Mouse (Mus musculus): ENCODE results near the gene Lrrc28. TPM values are rescaled to one million over a fixed set of nuclear protein-coding genes. Genes with fewer than 3 reads are reported as not detected.

Gene Lrrc28
- polyA plus RNA-seq, 1 experiment from 2014 or later: 28.5 TPM

DNA sequence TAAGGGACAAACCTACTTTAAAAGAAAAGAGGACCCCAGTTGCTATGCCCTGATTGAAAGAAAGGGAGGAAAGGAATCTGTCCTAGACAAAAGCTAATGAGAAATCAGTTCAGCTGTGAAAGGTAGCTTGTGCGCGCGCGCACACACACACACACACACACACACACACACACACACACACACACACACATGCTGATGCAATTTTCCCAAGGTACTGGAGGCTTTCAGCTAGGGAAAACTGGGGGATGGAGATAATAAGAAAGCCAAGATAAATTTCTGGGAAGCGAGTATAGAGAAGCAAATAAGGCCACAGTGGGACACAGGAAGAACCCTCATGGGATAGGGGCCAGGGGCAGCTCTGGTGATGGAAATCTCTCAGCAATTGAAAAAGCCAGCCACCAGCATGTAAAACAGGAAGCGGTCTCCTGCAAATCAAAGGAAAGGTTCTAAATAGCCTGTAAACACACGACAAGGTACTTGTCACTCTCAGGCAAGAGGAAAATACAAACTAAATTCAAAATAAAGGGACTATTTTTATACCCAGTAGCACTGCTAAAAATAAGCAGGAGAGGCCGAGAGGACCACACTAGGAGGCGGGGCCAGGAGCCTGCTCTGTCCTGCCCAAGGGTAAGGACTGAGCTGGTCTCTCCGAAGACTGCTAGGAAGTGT, 31.1 kb downstream of the Lrrc28 start:
- no peaks in the 10 kb centered on the region for H3K27me3 ChIP-seq (replicated peaks)
- H3K4me2 ChIP-seq: no peak overlapping the region
- no peaks in the 10 kb centered on the region for H3K9me3 ChIP-seq
- no peak overlapping the region for H3K4me3 ChIP-seq
- H3K27ac ChIP-seq: no peak overlapping the region
- H3K9ac ChIP-seq: no peak overlapping the region
- no peak for ATAC-seq (replicated peaks)
- H3K36me3 ChIP-seq (replicated peaks): no peaks in the 10 kb centered on the region
- H3K4me1 ChIP-seq: peaks cover 3% of the 10 kb centered on the region
- WGBS: 47% methylated on average over 10 of the region's 10 CpGs

DNA sequence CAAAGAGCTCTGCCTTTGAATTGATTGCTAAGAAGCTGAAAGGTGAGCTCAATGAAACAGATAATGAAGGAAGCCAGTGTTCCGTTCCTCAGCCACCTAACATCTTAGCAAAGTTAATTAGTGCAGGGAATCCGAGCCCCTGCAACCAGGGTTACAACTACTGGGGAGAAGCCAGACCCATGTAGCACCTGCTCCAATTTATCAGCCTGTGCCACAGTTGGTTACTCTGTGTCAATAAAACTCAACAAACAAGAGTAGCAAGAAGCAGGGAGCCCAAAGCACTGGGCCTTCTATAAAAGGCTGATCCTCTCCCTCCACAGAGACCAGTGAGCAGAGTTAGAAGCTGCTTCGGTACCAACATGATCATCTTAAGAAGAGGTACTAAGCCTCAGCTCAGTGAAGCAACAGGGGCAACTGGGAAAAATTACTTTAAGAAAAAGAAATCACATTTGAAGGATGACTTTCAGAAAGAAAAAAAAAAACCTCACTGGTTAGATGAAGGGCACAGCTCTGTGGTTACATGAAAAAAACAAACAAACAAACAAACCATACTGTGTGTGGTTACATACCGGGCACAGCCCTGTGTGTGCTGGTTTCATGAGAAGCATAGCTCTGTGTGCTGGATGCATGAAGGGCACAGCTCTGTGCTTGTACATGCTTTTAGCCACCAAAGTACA, 36.6 kb downstream of the Lrrc28 start:
- no peaks in the 10 kb centered on the region for H3K36me3 ChIP-seq (replicated peaks)
- no peak overlapping the region for H3K4me3 ChIP-seq
- no peak overlapping the region for H3K27ac ChIP-seq
- H3K9ac ChIP-seq: no peak overlapping the region
- ATAC-seq (replicated peaks): 0 out of 2 replicates have a peak, but pooled peaks have one; percentile 45
- WGBS: 32% methylated on average over 4 of the region's 4 CpGs
- no peak overlapping the region for H3K4me2 ChIP-seq
- H3K4me1 ChIP-seq: peaks cover 12% of the 10 kb centered on the region
- no peaks in the 10 kb centered on the region for H3K27me3 ChIP-seq (replicated peaks)
- no peaks in the 10 kb centered on the region for H3K9me3 ChIP-seq

DNA sequence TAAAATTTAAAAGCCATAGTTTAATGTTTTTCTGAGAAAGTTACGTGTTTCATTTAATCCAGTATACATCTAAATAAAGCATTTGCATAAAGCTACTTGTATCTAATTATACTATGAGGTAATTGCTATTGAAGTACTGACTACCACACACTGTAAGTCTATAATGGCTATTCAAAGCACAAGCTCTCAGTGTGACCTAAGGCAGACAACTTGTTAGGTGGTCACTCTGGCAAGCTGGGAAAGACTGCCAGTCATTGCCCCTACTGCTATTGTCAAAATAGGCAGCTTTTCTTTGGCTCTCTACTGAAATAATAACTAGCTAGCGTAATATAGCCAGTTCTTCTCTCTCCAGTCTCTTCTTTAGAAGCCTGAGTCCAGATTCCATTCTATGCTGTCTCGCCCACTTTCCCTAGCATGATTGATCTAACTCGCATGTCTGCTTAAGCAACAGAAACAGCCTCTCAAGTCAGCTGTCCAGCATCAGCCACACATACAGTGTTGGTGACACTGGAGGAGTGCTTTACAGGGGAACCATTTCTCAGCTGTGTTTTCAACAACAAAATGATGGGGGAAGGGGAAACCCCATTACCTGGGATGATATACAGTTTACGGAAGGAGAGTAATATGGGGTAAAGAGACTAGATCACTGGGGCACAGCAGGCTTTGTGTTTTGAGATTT, 37.3 kb downstream of the Lrrc28 start:
- H3K27ac ChIP-seq: no peak overlapping the region
- ATAC-seq (replicated peaks): 0 out of 2 replicates have a peak, but pooled peaks have one; percentile 33
- H3K36me3 ChIP-seq (replicated peaks): no peaks in the 10 kb centered on the region
- no peak overlapping the region for H3K4me3 ChIP-seq
- H3K27me3 ChIP-seq (replicated peaks): no peaks in the 10 kb centered on the region
- no peak overlapping the region for H3K9ac ChIP-seq
- no peak overlapping the region for H3K4me2 ChIP-seq
- 47% methylated on average over 5 of the region's 5 CpGs for whole genome bisulfite sequencing
- no peaks in the 10 kb centered on the region for H3K9me3 ChIP-seq
- H3K4me1 ChIP-seq: peaks cover 12% of the 10 kb centered on the region; the same call in 1 of the 2 replicates

DNA sequence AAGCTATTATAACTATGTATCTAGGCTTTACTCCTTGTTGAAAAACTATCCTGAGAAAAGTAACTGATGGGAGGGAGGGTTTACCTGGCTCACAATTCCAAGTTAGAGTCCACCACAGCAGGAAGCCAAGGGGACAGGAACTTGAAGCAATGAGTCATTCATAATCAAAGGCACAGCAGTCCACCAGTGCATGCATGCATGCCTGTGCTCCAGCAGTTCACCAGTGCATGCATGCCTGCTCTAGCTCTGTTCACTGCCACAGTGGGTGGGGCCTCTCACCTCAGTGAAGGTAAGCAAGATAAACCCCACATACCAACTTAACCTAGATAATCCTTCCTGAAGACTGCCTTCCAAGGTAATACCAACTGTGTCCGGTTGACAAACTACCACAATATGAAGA, 38.8 kb downstream of the Lrrc28 start:
- H3K27ac ChIP-seq: no peak overlapping the region
- peaks cover 12% of the 10 kb centered on the region; the same call in 1 of the 2 replicates for H3K4me1 ChIP-seq
- H3K27me3 ChIP-seq (replicated peaks): no peaks in the 10 kb centered on the region
- H3K4me3 ChIP-seq: no peak overlapping the region
- H3K9me3 ChIP-seq: no peaks in the 10 kb centered on the region
- H3K4me2 ChIP-seq: no peak overlapping the region
- no peaks in the 10 kb centered on the region for H3K36me3 ChIP-seq (replicated peaks)
- WGBS: 85% methylated on average over 1 of the region's 1 CpGs
- no peak for ATAC-seq (replicated peaks)
- H3K9ac ChIP-seq: no peak overlapping the region

DNA sequence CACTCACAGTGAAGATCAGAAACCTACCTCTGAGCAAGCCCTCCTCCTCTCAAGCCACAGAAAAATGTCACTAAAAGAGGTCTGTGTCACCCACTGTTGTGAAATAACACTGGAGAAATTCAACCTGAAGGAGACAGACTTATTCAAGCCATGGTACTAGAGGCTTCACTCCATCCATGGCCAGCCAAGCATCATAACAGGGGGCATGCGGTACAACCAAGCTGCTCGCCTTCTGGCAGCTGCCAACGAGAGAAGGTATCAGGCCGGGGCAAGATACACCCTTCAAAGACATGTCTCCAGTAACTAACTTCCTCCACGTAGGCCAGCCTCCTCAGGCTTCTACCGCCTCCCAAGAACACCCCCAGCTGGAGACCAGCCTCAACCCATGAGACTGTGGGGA, 40.0 kb downstream of the Lrrc28 start:
- H3K27me3 ChIP-seq (replicated peaks): no peaks in the 10 kb centered on the region

DNA sequence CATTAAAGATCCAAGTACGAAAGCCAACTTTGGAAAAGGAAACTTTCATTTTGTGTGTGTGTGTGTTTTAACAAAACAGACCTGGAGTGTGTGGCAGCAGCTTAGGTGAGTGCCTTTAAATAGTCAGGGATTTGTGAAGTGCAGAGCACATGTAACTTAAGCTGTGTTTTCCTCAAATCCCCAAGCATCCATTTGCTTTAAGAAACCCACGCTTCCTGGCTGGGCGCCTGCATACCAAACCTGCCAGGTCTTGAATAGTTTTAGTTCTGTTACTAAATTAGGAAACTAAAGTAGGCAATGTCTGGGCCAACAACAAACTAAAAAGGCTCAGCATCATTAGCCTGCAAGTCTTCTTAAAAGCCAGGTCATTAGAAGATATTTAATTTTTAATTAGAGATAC, 47.0 kb downstream of the Lrrc28 start:
- Histone ChIP-seq H3K4me3 (no peak overlapping the region), H3K36me3 (replicated peaks) (no peaks in the 10 kb centered on the region), H3K27me3 (replicated peaks) (no peaks in the 10 kb centered on the region), H3K9ac (no peak overlapping the region), H3K27ac (no peak overlapping the region), H3K4me2 (no peak overlapping the region), H3K4me1 (no peaks in the 10 kb centered on the region), H3K9me3 (no peaks in the 10 kb centered on the region)
- 83% methylated on average over 3 of the region's 3 CpGs for WGBS
- ATAC-seq (replicated peaks): no peak

More for the DNA sequence above, 40.0 kb downstream of the Lrrc28 start:
- Histone ChIP-seq H3K4me1 (peaks cover 12% of the 10 kb centered on the region; the same call in 1 of the 2 replicates), H3K4me3 (no peak overlapping the region), H3K9me3 (no peaks in the 10 kb centered on the region), H3K4me2 (no peak overlapping the region), H3K36me3 (replicated peaks) (no peaks in the 10 kb centered on the region), H3K27ac (no peak overlapping the region), H3K9ac (no peak overlapping the region)
- ATAC-seq (replicated peaks): no peak
- WGBS: 86% methylated on average over 6 of the region's 6 CpGs

DNA sequence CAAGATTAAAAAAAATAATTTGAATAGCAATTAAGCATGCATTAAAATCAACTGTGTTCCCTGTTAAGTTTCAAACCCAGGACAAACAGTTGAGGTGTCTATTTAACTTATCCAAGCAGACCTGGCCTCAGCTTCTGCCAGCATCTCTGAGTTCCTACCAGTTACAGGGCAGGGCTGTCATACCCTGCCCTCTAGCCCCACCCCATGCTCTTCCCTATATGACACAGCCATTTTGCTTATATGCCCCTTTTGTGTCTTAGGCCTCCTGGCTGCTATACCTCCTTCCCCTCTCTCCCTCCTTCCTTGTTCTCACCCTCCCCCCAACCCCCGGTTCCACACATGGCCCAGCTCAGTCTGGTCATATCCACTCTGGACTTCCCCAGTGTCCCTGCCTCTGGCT, 48.1 kb downstream of the Lrrc28 start:
- H3K4me2 ChIP-seq: no peak overlapping the region
- no peaks in the 10 kb centered on the region for H3K27me3 ChIP-seq (replicated peaks)
- no peak overlapping the region for H3K27ac ChIP-seq
- WGBS: 88% methylated on average over 1 of the region's 1 CpGs
- no peaks in the 10 kb centered on the region for H3K36me3 ChIP-seq (replicated peaks)
- H3K4me1 ChIP-seq: no peaks in the 10 kb centered on the region
- no peaks in the 10 kb centered on the region for H3K9me3 ChIP-seq
- no peak overlapping the region for H3K4me3 ChIP-seq
- no peak overlapping the region for H3K9ac ChIP-seq
- ATAC-seq (replicated peaks): no peak

DNA sequence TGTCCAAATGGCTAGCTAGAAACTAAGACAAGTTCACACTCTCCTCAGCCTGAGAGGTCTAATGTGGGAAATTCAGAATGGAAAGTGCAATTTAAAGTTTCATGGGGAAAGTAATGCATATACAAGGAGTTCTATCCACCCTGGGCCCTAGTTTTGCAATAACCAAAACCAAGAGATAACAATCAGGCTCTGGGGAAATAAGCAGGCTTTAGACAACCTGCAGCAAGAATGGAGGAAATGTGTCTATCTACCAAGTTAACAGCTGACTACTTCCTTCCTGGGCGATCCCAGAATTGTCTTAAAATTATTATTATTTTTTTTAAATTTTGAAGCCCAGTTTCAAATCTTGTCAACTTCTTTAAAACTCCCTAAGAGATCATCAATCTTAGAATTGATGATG, 48.7 kb downstream of the Lrrc28 start:
- Histone ChIP-seq H3K27ac (no peak overlapping the region), H3K4me3 (no peak overlapping the region), H3K9me3 (no peaks in the 10 kb centered on the region), H3K4me1 (no peaks in the 10 kb centered on the region), H3K36me3 (replicated peaks) (no peaks in the 10 kb centered on the region), H3K27me3 (replicated peaks) (no peaks in the 10 kb centered on the region), H3K4me2 (no peak overlapping the region), H3K9ac (no peak overlapping the region)
- 86% methylated on average over 1 of the region's 1 CpGs for WGBS
- ATAC-seq (replicated peaks): no peak

DNA sequence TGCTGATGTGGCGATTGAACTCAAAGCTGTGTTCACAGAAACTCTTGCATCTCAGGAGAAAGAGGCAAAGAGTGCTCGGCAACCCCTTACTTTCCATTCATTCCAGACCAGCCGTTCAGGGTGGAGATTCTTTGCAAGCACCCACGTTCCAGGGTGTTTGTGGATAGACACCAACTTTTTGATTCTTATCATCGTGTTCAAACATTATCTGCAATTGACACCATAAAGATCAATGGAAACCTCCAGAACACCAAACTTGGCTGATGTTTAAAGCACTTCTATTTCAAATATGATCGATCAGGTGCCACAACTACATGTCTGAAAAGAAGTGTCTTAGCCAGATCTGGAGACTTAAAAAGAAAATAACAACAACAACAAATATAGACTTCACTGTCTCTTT, 51.2 kb downstream of the Lrrc28 start:
- Histone ChIP-seq H3K27me3 (replicated peaks) (no peaks in the 10 kb centered on the region), H3K4me2 (no peak overlapping the region), H3K27ac (no peak overlapping the region), H3K36me3 (replicated peaks) (no peaks in the 10 kb centered on the region), H3K4me3 (no peak overlapping the region), H3K4me1 (no peaks in the 10 kb centered on the region), H3K9ac (no peak overlapping the region), H3K9me3 (no peaks in the 10 kb centered on the region)
- no peak for ATAC-seq (replicated peaks)
- 87% methylated on average over 6 of the region's 6 CpGs for WGBS

DNA sequence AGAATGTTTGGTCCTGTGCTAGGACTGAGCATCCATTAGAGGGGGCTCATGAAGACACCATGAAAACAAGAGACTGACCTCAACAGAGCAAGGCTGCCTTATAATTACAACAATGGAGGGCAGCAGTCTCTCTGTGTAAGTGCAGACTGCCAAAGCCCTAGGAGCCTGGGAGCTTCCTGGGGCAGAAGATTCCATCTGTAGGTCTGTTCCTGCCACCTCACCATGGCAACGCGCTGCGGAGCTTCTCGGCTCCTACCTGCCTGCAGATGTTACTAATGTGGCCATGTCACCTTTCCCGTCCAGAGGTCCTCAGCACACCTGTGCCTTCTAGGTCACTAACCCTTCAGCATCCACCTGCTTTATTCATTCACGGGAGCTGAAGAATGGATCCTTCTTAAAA, 52.4 kb downstream of the Lrrc28 start:
- H3K4me1 ChIP-seq: no peaks in the 10 kb centered on the region
- no peaks in the 10 kb centered on the region for H3K36me3 ChIP-seq (replicated peaks)
- no peaks in the 10 kb centered on the region for H3K27me3 ChIP-seq (replicated peaks)
- H3K4me3 ChIP-seq: no peak overlapping the region
- no peak for ATAC-seq (replicated peaks)
- no peak overlapping the region for H3K4me2 ChIP-seq
- no peaks in the 10 kb centered on the region for H3K9me3 ChIP-seq
- WGBS: 87% methylated on average over 6 of the region's 6 CpGs
- H3K27ac ChIP-seq: no peak overlapping the region
- no peak overlapping the region for H3K9ac ChIP-seq

DNA sequence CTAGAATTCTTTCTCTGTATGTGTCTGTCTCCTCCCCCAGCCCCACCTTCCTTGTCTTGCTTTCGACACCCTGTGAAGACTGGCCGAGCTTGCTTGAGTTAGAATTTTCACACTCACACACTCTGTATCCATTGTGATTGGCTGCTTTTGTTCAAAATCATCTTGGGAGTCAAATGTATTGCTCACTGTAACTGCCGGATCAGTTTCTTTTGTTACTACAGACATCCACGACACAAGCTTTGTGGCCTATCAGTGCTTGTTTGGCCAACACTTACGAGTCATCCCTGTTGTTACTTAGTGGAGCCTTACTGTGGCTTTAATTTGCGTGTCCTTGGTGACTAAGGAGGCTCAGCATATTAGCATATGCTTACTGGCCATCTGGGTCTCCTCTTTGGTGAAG, 56.3 kb downstream of the Lrrc28 start:
- WGBS: 25% methylated on average over 6 of the region's 6 CpGs
- no peak overlapping the region for H3K27ac ChIP-seq
- no peaks in the 10 kb centered on the region for H3K9me3 ChIP-seq
- no peaks in the 10 kb centered on the region for H3K27me3 ChIP-seq (replicated peaks)
- H3K4me2 ChIP-seq: no peak overlapping the region
- no peak overlapping the region for H3K4me3 ChIP-seq
- H3K4me1 ChIP-seq: no peaks in the 10 kb centered on the region
- no peak overlapping the region for H3K9ac ChIP-seq
- ATAC-seq (replicated peaks): no peak
- H3K36me3 ChIP-seq (replicated peaks): no peaks in the 10 kb centered on the region

DNA sequence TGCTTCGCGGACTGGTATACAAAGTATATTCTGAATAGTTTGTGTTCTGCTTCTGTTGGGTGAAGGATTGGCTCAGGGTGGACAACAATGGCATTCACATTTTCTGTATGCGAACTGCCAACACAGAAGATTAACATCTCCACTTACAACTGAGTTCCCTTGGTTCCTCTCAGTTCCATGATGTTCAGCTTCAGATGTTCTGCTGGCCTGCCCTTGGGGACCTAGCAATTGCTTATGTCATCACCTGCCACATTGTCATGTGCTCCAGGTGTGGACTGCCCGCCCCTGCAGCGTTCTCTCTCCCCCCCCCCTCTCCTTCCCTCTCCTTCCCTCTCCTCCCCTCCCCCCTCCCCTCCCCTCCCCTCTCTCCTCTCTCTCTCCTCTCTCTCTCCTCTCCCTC, 58.6 kb downstream of the Lrrc28 start:
- H3K27ac ChIP-seq: no peak overlapping the region
- no peaks in the 10 kb centered on the region for H3K9me3 ChIP-seq
- H3K27me3 ChIP-seq (replicated peaks): no peaks in the 10 kb centered on the region
- ATAC-seq (replicated peaks): no peak
- H3K4me2 ChIP-seq: no peak overlapping the region
- H3K4me3 ChIP-seq: no peak overlapping the region
- H3K4me1 ChIP-seq: no peaks in the 10 kb centered on the region
- WGBS: 77% methylated on average over 5 of the region's 5 CpGs
- H3K9ac ChIP-seq: no peak overlapping the region
- H3K36me3 ChIP-seq (replicated peaks): no peaks in the 10 kb centered on the region
